Mouse (Mus musculus) liver, adult 2 months (tissue): ENCODE results near the gene Slc25a25. TPM values are rescaled to one million over a fixed set of nuclear protein-coding genes. Genes with fewer than 3 reads are reported as not detected.
A peak's percentile ranks its signal among the peaks of the same experiment; 100 is the strongest.

Experiments used
- DNase-seq: peaks from one replicate; pipeline ENCODE4 v3.0.0-alpha.2; 2011; ENCODE audit warnings: low read depth, low spot score; ENCODE audit errors: extremely low read depth
- H3K27ac ChIP-seq: fragments of 200-500 bp; replicated peaks from 2 replicates; pipeline ENCODE4 v1.5.1; 2012; ENCODE audit warnings: low read depth, mild to moderate bottlenecking, control low read depth, inconsistent platforms, low read length; ENCODE audit not compliant: insufficient read depth
- H3K27me3 ChIP-seq: fragments of 200-500 bp; 2 replicates; pipeline ENCODE4 v1.6.1; 2012; ENCODE audit warnings: mild to moderate bottlenecking, moderate library complexity, low read length, inconsistent platforms; ENCODE audit not compliant: control insufficient read depth, insufficient read depth
- H3K36me3 ChIP-seq: fragments of 200-500 bp; 2 replicates; pipeline ENCODE4 v1.6.1; 2012; ENCODE audit warnings: low read length, inconsistent platforms; ENCODE audit not compliant: control insufficient read depth, insufficient read depth
- H3K4me1 ChIP-seq: fragments of 200-500 bp; 2 replicates; pipeline ENCODE4 v1.6.1; 2011; ENCODE audit warnings: low read length; ENCODE audit not compliant: control insufficient read depth, insufficient read depth
- H3K4me3 ChIP-seq: fragments of 200-500 bp; 2 replicates; pipeline ENCODE4 v1.5.1; 2011; ENCODE audit warnings: low read depth, mild to moderate bottlenecking, control low read depth, low read length, moderate library complexity; ENCODE audit not compliant: insufficient read depth
- H3K79me2 ChIP-seq: fragments of 200-500 bp; 2 replicates; pipeline ENCODE4 v1.6.1; 2012; ENCODE audit warnings: inconsistent platforms, mild to moderate bottlenecking, low read length, moderate library complexity; ENCODE audit not compliant: control insufficient read depth, insufficient read depth
- H3K9ac ChIP-seq: fragments of 200-500 bp; 2 replicates; pipeline ENCODE4 v1.6.1; 2012; ENCODE audit warnings: low read depth, mild to moderate bottlenecking, control low read depth, inconsistent platforms, low read length
- CTCF ChIP-seq: fragments of 200-500 bp; IDR thresholded peaks from 2 replicates; pipeline ENCODE4 v1.5.1; 2011; ENCODE audit warnings: low read depth, low read length, control low read depth
- POLR2A ChIP-seq: fragments of 200-500 bp; IDR thresholded peaks from 2 replicates; pipeline ENCODE4 v1.6.1; 2011; ENCODE audit warnings: low read length, control low read depth; ENCODE audit not compliant: insufficient read depth; ENCODE audit errors: extremely low read depth
- WGBS: fragments of 180-500 bp; shearing (Covaris S2); methylation state at CpG from one replicate; pipeline ENCODE4 v1.1.7; 2018; 5-methylcytosine and 5-hydroxymethylcytosine counted together
- polyA plus RNA-seq: library from polyadenylated mRNA; depleted of rRNA; stranded (reverse); fragments of >200 nt; gene quantifications from 2 replicates; pipeline ENCODE4 v1.2.3, GENCODE M21; 2012
- total RNA-seq: library from RNA; depleted of rRNA; stranded (reverse); fragments of >200 nt; gene quantifications from 2 replicates; pipeline ENCODE4 v1.2.3, GENCODE M21; 2014

Gene Slc25a25
- total and polyA plus RNA-seq, 2 experiments, result 41.9 to 57.9 TPM

DNA sequence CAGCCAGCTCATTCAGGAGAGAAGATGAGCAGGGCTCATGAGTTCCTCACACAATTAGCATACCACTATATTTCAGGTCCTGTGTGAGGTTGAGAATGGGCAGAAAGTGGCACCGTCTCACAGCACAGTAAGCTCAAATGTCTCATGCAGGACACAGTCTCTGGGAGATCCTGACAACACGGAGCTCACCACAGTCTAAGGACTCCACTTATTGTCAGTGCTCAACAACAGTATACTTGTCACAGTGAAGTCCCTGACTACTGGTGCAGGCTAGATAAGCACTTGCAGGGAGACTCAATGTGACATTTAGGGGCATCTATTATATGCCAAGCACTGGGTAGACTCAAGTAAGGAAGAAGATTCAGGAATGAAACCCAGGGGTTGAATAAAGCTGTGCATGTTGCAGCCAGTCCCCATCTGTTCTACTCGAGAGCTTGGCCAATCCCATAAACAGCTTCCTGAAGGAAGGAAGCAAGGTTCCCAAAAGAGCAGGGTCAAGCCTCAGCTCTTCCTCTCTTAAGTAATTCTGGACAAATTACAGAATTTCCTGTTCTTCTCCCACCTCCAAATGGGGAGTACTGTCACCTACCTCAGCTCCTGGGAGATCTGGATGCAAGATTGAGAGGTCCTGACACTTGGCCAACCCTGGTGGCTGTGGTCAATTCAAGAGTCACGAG is 21.9 kb downstream of the Slc25a25 start:
- H3K36me3 ChIP-seq, result no peaks in the 10 kb centered on the region
- H3K27me3 ChIP-seq, result no peaks in the 10 kb centered on the region
- H3K79me2 ChIP-seq, result peaks cover 28% of the 10 kb centered on the region; the same call in 1 of the 2 replicates
- H3K4me3 ChIP-seq, result no peak overlapping the region
- 65% methylated on average over 4 of the region's 4 CpGs for WGBS
- no peak for DNase-seq
- H3K27ac ChIP-seq, result no peak overlapping the region
- TF ChIP-seq POLR2A (no peak), CTCF (no peak)
- H3K4me1 ChIP-seq, result peaks cover 16% of the 10 kb centered on the region
- no peak overlapping the region for H3K9ac ChIP-seq

DNA sequence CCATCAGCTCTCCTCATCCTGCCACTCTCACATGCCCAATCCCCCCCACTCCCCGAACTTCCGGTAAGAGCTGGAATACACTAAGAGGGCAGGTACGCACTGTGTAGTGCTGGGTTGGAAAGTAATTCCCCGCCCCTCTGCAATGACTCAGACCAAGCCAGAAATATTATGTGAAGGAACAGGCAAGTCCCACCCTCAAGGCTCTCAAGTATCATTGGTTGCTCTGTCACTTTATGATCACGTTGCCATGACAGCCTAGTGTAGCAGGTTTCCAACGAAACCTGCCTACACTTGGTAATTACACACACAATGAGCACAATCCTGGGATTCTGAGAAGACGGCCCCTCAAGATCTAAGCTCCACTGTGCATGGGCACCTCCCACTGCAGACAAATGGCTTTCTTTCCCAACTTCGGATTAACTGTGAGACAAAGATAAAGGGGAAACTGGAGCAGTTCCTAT is 23.0 kb downstream of the Slc25a25 start:
- H3K79me2 ChIP-seq, result peaks cover 25% of the 10 kb centered on the region
- H3K4me1 ChIP-seq, result peaks cover 17% of the 10 kb centered on the region
- TF ChIP-seq POLR2A, result no peak
- no peak for TF ChIP-seq CTCF
- H3K36me3 ChIP-seq, result no peaks in the 10 kb centered on the region
- H3K4me3 ChIP-seq, result no peak overlapping the region
- H3K27me3 ChIP-seq, result no peaks in the 10 kb centered on the region
- no peak for DNase-seq
- H3K27ac ChIP-seq, result no peak overlapping the region
- WGBS, result 68% methylated on average over 8 of the region's 8 CpGs
- H3K9ac ChIP-seq, result no peak overlapping the region

DNA sequence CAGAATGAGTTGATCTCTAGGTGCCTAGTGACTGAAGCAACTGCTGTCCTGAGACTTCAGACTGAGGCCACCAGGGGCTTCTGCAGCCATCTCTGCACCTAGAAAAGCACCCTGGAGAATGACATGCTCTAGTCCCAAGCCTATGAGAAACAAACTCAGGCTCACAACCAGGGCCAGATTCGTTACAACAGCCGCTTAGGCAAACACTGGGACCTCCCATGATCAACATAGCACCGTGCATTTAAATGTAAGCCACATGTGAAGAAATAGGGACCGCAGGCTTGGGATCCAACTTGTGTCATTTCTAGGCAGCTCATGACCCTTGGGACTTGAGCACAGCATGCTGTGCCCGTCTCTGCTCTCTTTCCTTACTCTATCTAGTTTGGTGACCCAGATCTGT is 23.5 kb downstream of the Slc25a25 start:
- 29% methylated on average over 5 of the region's 5 CpGs for WGBS
- no peaks in the 10 kb centered on the region for H3K36me3 ChIP-seq
- H3K9ac ChIP-seq, result no peak overlapping the region
- DNase-seq, result no peak
- no peak for TF ChIP-seq POLR2A
- TF ChIP-seq CTCF, result no peak
- no peak overlapping the region for H3K27ac ChIP-seq
- H3K4me1 ChIP-seq, result peaks cover 17% of the 10 kb centered on the region
- no peaks in the 10 kb centered on the region for H3K27me3 ChIP-seq
- H3K4me3 ChIP-seq, result no peak overlapping the region
- H3K79me2 ChIP-seq, result peaks cover 22% of the 10 kb centered on the region

DNA sequence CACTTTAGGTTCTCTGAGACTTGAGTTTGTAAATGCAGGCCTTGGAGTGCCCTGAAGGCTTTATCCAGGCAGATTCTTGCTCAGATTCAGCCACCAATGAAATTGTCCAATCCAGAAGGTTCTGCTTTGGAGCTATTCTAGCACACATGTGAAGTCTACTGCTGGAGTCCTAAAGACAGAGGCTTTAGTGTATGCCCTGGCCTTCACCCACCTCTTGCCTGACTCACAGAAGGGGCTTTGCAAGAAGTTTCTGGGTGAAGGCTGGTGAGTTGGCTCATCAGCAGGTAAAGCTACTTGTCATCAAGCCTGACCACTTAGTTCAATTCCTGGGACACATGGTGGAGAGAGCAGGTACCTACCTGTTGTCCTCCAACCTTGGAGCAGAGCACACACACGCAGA is 25.1 kb downstream of the Slc25a25 start:
- Histone ChIP-seq H3K27me3 (no peaks in the 10 kb centered on the region), H3K79me2 (peaks cover 20% of the 10 kb centered on the region), H3K36me3 (peaks cover 5% of the 10 kb centered on the region), H3K4me1 (peaks cover 17% of the 10 kb centered on the region), H3K27ac (0 out of 2 replicates have a peak overlapping the region, but pooled peaks have one; percentile 4), H3K4me3 (no peak overlapping the region), H3K9ac (no peak overlapping the region)
- 97% methylated on average over 1 of the region's 1 CpGs for WGBS
- TF ChIP-seq CTCF (no peak), POLR2A (no peak)
- DNase-seq, result no peak

DNA sequence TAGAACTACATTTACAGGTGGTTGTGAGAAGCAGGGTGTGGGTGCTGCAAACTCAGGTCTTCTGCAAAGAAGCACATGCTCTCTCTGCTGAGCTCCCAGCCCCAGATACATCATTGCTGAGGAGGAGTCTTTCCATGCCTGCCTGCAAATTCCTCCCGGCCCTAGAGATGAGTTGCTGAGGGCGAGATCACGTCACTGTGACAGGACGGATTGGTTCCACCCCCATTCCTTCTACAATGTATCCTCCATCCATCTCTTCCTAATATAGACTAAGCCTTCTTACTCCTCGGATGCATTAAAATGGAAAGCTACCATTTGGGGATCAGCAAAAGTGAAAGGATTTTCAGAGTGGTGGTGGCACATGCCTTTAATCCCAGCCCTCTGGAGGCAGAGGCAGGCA is 25.7 kb downstream of the Slc25a25 start:
- TF ChIP-seq POLR2A (no peak), CTCF (no peak)
- 88% methylated on average over 5 of the region's 5 CpGs for WGBS
- H3K4me3 ChIP-seq, result no peak overlapping the region
- peaks cover 11% of the 10 kb centered on the region for H3K36me3 ChIP-seq
- H3K27me3 ChIP-seq, result no peaks in the 10 kb centered on the region
- H3K27ac ChIP-seq, result peak overlapping the region; percentile 86
- H3K4me1 ChIP-seq, result peaks cover 17% of the 10 kb centered on the region
- DNase-seq, result no peak
- H3K9ac ChIP-seq, result no peak overlapping the region
- peaks cover 18% of the 10 kb centered on the region for H3K79me2 ChIP-seq

DNA sequence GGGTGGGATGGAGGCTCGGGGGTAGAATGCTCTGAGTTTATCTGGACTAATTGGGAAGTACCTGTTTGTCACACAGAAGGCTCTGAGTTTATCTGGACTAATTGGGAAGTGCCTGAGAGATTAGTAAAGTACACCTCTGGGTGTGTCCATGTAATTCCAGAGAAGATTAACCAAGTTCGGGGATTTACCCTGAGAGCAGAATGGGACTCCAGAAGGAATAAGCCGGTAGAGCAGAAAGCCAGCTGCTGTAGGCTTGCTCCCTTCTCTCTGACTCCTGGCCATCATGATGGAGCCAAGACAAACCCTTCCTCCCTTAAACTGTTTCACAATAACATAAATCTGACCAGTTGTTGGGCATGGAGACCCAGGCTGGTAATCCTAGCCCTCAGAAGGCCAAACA is 26.4 kb downstream of the Slc25a25 start:
- peaks cover 17% of the 10 kb centered on the region for H3K4me1 ChIP-seq
- H3K36me3 ChIP-seq, result peaks cover 14% of the 10 kb centered on the region
- peaks cover 14% of the 10 kb centered on the region for H3K79me2 ChIP-seq
- H3K4me3 ChIP-seq, result no peak overlapping the region
- WGBS, result 20% methylated on average over 3 of the region's 3 CpGs
- peak; percentile 79 for DNase-seq
- peak overlapping the region; percentile 42 for H3K9ac ChIP-seq
- no peak for TF ChIP-seq CTCF
- TF ChIP-seq POLR2A, result no peak
- H3K27ac ChIP-seq, result peak overlapping the region; percentile 86
- no peaks in the 10 kb centered on the region for H3K27me3 ChIP-seq
